Mouse (Mus musculus) lung, embryonic 16.5 days (tissue): Measurements from ENCODE around the gene Azgp1. TPM values are rescaled to one million over a fixed set of nuclear protein-coding genes. Genes with fewer than 3 reads are reported as not detected.

Experiments used
- ATAC-seq: fragments of 200-750 bp; cut with Nextera tagmentation; 2 replicates; pipeline ENCODE4 v1.8.0; 2017; ENCODE audit warnings: low read depth, mild to moderate bottlenecking, moderate library complexity
- H3K27ac ChIP-seq: fragments of 300-500 bp; sonication (generic); 2 replicates; pipeline ENCODE4 v1.5.1; 2014; ENCODE audit warnings: mild to moderate bottlenecking, control low read depth, low read length
- H3K27me3 ChIP-seq: fragments of 300-500 bp; sonication (generic); 2 replicates; pipeline ENCODE4 v1.6.1; 2014; ENCODE audit warnings: low read depth, low read length, mixed read lengths; ENCODE audit not compliant: control insufficient read depth, insufficient read depth
- H3K36me3 ChIP-seq: fragments of 300-500 bp; sonication (generic); 2 replicates; pipeline ENCODE4 v1.6.1; 2014; ENCODE audit warnings: low read length; ENCODE audit not compliant: control insufficient read depth, insufficient read depth
- H3K4me1 ChIP-seq: fragments of 300-500 bp; sonication (generic); replicated peaks from 2 replicates; pipeline ENCODE4 v1.6.1; 2014; ENCODE audit warnings: low read length, mixed read lengths; ENCODE audit not compliant: control insufficient read depth, insufficient read depth
- H3K4me2 ChIP-seq: fragments of 300-500 bp; sonication (generic); 2 replicates; pipeline ENCODE4 v1.6.1; 2014; ENCODE audit warnings: low read depth, low read length, control low read depth
- H3K4me3 ChIP-seq: fragments of 300-500 bp; sonication (generic); 2 replicates; pipeline ENCODE4 v1.5.1; 2014; ENCODE audit warnings: mild to moderate bottlenecking, low read length, control low read depth
- H3K9ac ChIP-seq: fragments of 300-500 bp; sonication (generic); 2 replicates; pipeline ENCODE4 v1.6.1; 2014; ENCODE audit warnings: low read length, control low read depth
- H3K9me3 ChIP-seq: fragments of 300-500 bp; sonication (generic); 2 replicates; pipeline ENCODE4 v1.6.1; 2016; ENCODE audit warnings: low read length; ENCODE audit not compliant: control insufficient read depth
- WGBS: fragments of 180-500 bp; shearing (Covaris S2); extraction: QIAGEN DNeasy Blood & Tissue Kit; methylation state at CpG from one replicate; pipeline ENCODE4 v1.1.7; 2014; 5-methylcytosine and 5-hydroxymethylcytosine counted together
- polyA plus RNA-seq: library from polyadenylated mRNA; unstranded; fragments of >200 nt; fragmentation: Nextera tagmentation; extraction: Ambion mirVana; gene quantifications from 2 replicates; pipeline ENCODE4 v1.2.1, GENCODE M21; 2015

Azgp1 gene
- polyA plus RNA-seq, 1 experiment from 2014 or later = not detected

DNA sequence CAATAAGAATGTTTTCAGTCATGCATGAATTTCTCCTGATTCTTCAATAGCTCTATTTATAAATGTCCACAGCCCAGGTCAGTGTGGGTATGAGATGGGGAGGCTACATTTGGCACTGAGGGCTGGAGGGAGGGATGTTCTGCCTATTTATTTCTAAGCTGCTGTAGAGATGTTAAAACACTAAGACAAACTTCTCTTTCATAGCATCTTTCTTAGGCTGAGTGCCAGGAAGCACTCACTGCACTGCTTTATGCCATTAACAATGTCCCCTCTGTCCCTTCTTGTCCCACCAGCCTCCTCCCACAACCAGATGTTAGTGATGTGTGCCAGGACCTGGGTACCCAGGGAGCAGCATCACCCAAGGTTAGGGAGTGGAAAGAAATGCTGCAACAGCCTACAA is 14.8 kb upstream of the Azgp1 start:
- no peak for ATAC-seq
- H3K4me1 ChIP-seq = no peaks in the 10 kb centered on the region
- no peaks in the 10 kb centered on the region for H3K27me3 ChIP-seq
- no peak overlapping the region for H3K9ac ChIP-seq
- H3K27ac ChIP-seq = no peak overlapping the region
- no peak overlapping the region for H3K4me2 ChIP-seq
- H3K36me3 ChIP-seq = no peaks in the 10 kb centered on the region
- H3K9me3 ChIP-seq = no peaks in the 10 kb centered on the region
- no peak overlapping the region for H3K4me3 ChIP-seq

DNA sequence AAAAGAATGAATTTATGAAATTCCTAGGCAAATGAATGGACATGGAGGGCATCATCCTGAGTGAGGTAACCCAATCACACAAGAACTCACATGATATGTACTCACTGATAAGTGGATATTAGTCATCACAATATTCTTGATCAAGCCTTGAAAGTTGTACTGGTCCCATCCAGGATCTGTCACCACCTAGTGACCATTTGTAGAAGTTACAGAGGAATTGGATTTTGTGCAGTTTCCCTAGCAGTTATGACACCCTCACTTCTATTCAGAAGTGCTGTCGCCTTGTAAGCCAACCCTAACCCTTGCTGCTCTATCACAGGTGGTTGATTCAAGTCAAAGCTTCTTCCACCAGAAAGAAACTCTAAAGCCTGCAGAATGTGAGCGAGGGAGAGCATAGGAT is 8.2 kb upstream of the Azgp1 start:
- H3K4me3 ChIP-seq = no peak overlapping the region
- ATAC-seq = no peak
- no peaks in the 10 kb centered on the region for H3K36me3 ChIP-seq
- H3K27me3 ChIP-seq = no peaks in the 10 kb centered on the region
- no peak overlapping the region for H3K4me2 ChIP-seq
- WGBS = 68% methylated on average over 2 of the region's 2 CpGs
- H3K9ac ChIP-seq = no peak overlapping the region
- H3K9me3 ChIP-seq = no peaks in the 10 kb centered on the region
- no peaks in the 10 kb centered on the region for H3K4me1 ChIP-seq
- H3K27ac ChIP-seq = no peak overlapping the region

DNA sequence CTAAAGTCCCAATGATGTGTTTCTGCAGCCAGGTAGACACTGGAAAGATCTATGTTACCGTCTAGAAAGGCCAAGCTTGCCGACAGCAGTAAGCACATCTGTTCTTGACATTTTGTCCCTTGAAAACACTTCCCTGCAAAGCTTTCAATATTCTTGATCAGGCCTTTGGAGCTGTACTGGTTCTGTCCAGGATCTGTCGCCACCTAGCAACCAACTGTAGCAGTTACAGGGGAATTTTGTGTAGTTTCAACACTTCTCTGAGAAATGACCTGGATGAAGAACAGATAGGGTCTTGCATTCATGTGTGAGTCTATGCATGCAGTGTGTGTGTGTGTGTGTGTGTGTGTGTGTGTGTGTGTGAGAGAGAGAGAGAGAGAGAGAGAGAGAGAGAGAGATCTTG is 7.6 kb upstream of the Azgp1 start:
- WGBS = 46% methylated on average over 3 of the region's 3 CpGs

DNA sequence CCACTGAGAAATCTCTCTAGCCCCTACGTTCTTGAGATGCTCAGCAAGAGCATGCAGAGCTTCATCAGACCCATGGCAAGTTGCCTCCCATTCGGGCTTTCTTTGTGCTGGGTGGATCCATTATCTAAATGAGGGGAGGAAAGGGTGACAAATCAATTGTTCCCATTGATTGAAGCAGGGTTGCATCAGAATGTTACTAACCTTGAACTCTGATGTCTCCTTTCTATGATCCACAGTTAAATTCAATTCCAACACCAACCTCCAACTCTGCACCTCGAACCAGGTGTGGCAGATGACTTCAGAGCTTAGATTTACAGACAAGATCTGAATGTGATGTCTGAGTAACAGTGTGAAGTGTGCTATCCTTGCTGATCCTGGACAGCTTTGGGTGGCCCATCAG is 6.6 kb upstream of the Azgp1 start:
- 44% methylated on average over 3 of the region's 3 CpGs for WGBS

More for the DNA sequence above, 7.6 kb upstream of the Azgp1 start:
- ATAC-seq = no peak
- no peaks in the 10 kb centered on the region for H3K9me3 ChIP-seq
- H3K4me1 ChIP-seq = no peaks in the 10 kb centered on the region
- H3K4me3 ChIP-seq = no peak overlapping the region
- H3K27me3 ChIP-seq = no peaks in the 10 kb centered on the region
- H3K36me3 ChIP-seq = no peaks in the 10 kb centered on the region
- H3K9ac ChIP-seq = no peak overlapping the region
- H3K4me2 ChIP-seq = no peak overlapping the region
- H3K27ac ChIP-seq = no peak overlapping the region

DNA sequence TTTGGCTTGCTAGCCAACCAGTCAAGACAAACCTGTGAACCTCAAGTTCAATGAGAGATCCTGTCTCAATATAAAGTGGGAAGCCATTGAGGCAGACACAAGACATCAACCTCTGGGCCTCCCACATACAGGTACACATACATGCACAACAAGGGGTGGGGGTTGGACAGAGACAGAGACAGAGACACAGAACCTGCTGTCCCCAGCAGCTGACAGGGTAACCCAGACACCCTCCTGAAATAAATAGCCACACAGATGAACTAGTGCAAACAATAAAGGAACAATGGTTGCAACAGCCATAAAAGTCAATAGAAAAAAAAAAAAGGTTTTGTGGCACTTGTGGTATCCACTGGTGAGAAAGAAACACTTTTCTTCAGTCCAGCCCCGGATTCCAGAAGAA is 5.9 kb upstream of the Azgp1 start:
- no peaks in the 10 kb centered on the region for H3K9me3 ChIP-seq
- H3K27me3 ChIP-seq = no peaks in the 10 kb centered on the region
- no peaks in the 10 kb centered on the region for H3K4me1 ChIP-seq
- no peaks in the 10 kb centered on the region for H3K36me3 ChIP-seq
- H3K9ac ChIP-seq = no peak overlapping the region
- 52% methylated on average over 1 of the region's 1 CpGs for WGBS
- H3K27ac ChIP-seq = no peak overlapping the region
- ATAC-seq = no peak
- H3K4me2 ChIP-seq = no peak overlapping the region
- H3K4me3 ChIP-seq = no peak overlapping the region

More for the DNA sequence above, 6.6 kb upstream of the Azgp1 start:
- H3K9ac ChIP-seq = no peak overlapping the region
- H3K9me3 ChIP-seq = no peaks in the 10 kb centered on the region
- H3K4me1 ChIP-seq = no peaks in the 10 kb centered on the region
- no peaks in the 10 kb centered on the region for H3K27me3 ChIP-seq
- no peak overlapping the region for H3K4me3 ChIP-seq
- ATAC-seq = no peak
- H3K27ac ChIP-seq = no peak overlapping the region
- H3K4me2 ChIP-seq = no peak overlapping the region
- H3K36me3 ChIP-seq = no peaks in the 10 kb centered on the region

DNA sequence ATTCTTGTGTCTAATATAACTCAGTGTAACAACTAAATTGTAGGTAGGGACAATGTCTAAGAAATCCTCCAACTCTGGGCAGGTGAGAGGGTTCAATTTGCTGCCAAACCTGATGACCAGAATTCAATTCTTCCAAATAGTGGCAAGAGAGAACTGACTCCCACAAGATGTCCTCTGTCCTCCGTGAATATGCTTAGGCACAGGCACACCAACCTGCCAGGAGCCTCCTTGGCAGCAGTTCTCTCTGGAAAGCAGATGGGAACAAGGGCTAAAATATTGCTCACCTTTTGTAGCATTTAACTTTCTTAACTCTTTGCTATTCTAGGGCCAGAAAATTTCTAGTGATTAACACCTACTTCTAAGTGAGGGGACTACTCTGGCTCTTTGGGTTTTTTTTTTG is 4.0 kb upstream of the Azgp1 start:
- no peak for ATAC-seq

DNA sequence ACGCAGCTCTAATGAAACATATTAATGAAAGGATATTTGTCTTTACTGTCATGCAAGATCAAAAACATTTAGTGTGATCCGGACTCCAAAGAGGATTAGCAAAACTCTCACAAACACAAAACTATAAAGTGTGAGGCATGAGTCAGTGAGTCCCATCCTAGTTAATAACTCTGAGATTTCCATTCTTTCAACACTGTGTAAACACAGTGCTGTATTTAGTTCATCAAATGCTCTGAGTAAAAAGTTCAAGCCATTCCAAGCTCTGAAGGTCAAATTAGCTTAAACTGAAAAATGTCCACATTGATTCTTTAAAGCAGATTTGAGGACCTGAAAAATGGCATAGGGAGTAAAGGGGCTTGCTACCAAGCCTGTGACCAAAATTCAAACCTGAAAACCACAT is 2.2 kb upstream of the Azgp1 start:
- H3K9ac ChIP-seq = no peak overlapping the region
- H3K4me2 ChIP-seq = no peak overlapping the region
- H3K4me3 ChIP-seq = no peak overlapping the region
- H3K4me1 ChIP-seq = no peaks in the 10 kb centered on the region
- no peaks in the 10 kb centered on the region for H3K36me3 ChIP-seq
- 63% methylated on average over 2 of the region's 2 CpGs for WGBS
- no peaks in the 10 kb centered on the region for H3K27me3 ChIP-seq
- H3K9me3 ChIP-seq = no peaks in the 10 kb centered on the region
- no peak overlapping the region for H3K27ac ChIP-seq
- no peak for ATAC-seq

More for the DNA sequence above, 4.0 kb upstream of the Azgp1 start:
- H3K27me3 ChIP-seq = no peaks in the 10 kb centered on the region
- no peaks in the 10 kb centered on the region for H3K4me1 ChIP-seq
- H3K36me3 ChIP-seq = no peaks in the 10 kb centered on the region
- H3K9me3 ChIP-seq = no peaks in the 10 kb centered on the region
- H3K4me2 ChIP-seq = no peak overlapping the region
- H3K4me3 ChIP-seq = no peak overlapping the region
- WGBS = 25% methylated on average over 1 of the region's 1 CpGs
- H3K27ac ChIP-seq = no peak overlapping the region
- no peak overlapping the region for H3K9ac ChIP-seq

DNA sequence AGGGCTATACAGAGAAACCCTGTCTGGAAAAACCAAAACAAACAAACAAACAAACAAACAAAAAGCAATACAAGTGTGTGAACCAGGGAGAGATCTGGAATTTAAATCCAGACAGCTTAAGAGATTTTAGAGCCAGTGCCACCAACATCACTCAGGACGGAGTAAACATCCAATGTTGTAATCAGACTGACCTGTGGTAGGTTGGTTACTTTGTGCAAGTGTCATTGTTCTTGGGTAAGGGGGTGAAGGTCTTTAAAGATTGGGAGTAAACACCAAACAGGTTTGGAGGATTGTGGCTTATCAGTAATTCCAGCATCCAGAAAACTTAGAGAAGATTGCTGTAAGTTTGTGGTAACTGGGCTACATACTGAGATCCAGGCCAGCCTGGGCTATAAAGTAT is 5.0 kb downstream of the Azgp1 start:
- no peak overlapping the region for H3K4me3 ChIP-seq

DNA sequence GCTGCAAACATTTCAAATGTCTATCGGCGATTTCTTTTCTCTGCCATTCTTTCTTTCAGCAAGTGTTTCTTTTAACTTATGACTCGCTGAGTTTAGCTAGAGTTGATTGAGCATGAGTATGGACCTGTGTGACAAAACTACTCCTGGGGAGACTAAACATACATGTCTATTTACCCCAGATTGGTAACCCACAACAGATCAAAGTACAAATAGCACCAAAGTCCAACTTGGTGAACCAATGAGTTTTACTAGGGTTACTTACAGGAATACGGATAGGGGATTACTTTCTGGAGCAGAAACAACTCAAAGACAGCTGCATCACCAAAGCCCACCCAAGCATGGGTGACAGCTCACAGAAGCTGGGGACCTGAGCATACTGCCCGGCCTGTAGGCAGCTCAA is 28.1 kb downstream of the Azgp1 start:
- no peak overlapping the region for H3K4me3 ChIP-seq
- H3K9me3 ChIP-seq = no peaks in the 10 kb centered on the region
- WGBS = 85% methylated on average over 5 of the region's 5 CpGs
- H3K36me3 ChIP-seq = no peaks in the 10 kb centered on the region
- no peaks in the 10 kb centered on the region for H3K27me3 ChIP-seq
- ATAC-seq = no peak
- H3K9ac ChIP-seq = no peak overlapping the region
- no peak overlapping the region for H3K4me2 ChIP-seq
- H3K27ac ChIP-seq = no peak overlapping the region
- H3K4me1 ChIP-seq = no peaks in the 10 kb centered on the region

More for the DNA sequence above, 5.0 kb downstream of the Azgp1 start:
- H3K27me3 ChIP-seq = no peaks in the 10 kb centered on the region
- no peaks in the 10 kb centered on the region for H3K36me3 ChIP-seq
- no peak for ATAC-seq
- H3K9ac ChIP-seq = no peak overlapping the region
- WGBS = 75% methylated on average over 1 of the region's 1 CpGs
- no peak overlapping the region for H3K27ac ChIP-seq
- no peak overlapping the region for H3K4me2 ChIP-seq
- H3K9me3 ChIP-seq = no peaks in the 10 kb centered on the region
- no peaks in the 10 kb centered on the region for H3K4me1 ChIP-seq

DNA sequence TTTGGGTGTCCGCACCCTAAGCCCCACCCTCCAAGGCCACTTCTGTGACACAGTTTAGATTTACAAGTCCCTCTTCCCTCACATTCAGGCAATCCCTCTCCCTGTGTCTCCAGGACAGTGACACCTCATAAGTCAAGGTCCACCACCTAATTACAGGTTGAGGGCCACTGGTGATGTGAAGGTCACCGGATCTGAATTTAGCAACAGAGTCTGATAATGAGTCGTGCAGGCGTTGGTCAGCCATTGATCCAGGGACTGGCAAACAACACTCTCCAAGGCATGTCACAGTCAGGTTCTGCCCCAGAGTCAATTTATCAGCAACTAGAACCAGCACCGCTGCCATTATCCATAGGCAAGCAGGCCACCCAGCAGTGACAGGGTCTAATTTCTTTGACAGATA is 31.1 kb downstream of the Azgp1 start:
- Histone ChIP-seq H3K4me3 (no peak overlapping the region), H3K9ac (no peak overlapping the region), H3K9me3 (no peaks in the 10 kb centered on the region), H3K4me1 (no peaks in the 10 kb centered on the region), H3K27ac (no peak overlapping the region), H3K36me3 (no peaks in the 10 kb centered on the region), H3K27me3 (no peaks in the 10 kb centered on the region), H3K4me2 (no peak overlapping the region)
- WGBS = 75% methylated on average over 5 of the region's 5 CpGs
- no peak for ATAC-seq
